Mouse (Mus musculus): ENCODE measurements around the gene Lrrc8c. TPM values are rescaled to one million over a fixed set of nuclear protein-coding genes. Genes with fewer than 3 reads are reported as not detected.

Gene Lrrc8c
- polyA plus RNA-seq, 1 experiment: 14.7 TPM

- no peak overlapping the region for H3K27ac ChIP-seq (ENCODE audit: control insufficient read depth, insufficient read depth, low read depth, low read length)
Observed at GRCm38 (mm10) chr5:105519976-105520300, 750 bp downstream of the Lrrc8c start.

GRCm38 (mm10) chr5:105520442-105520965 is 1.3 kb downstream of the Lrrc8c start:
- H3K27ac ChIP-seq (ENCODE audit: control insufficient read depth, insufficient read depth, low read depth, low read length): 0 out of 2 replicates have a peak overlapping the region, but pooled peaks have one; percentile 11
- peaks cover 6% of the 10 kb centered on the region for H3K4me1 ChIP-seq (ENCODE audit: control insufficient read depth, insufficient read depth, low read length)
- no peak for TF ChIP-seq POLR2A (IDR thresholded peaks at IDR 0.05; ENCODE audit: control insufficient read depth, low read depth, low read length)
- no peak for TF ChIP-seq CTCF (IDR thresholded peaks at IDR 0.05; ENCODE audit: control insufficient read depth, insufficient read depth, insufficient replicate concordance, low read depth, low read length)
- H3K36me3 ChIP-seq (ENCODE audit: control insufficient read depth, insufficient read depth, low read length): no peaks in the 10 kb centered on the region
- H3K4me3 ChIP-seq (ENCODE audit: control insufficient read depth, low read depth, low read length): peak overlapping the region; percentile 74
- H3K27me3 ChIP-seq (ENCODE audit: control insufficient read depth, insufficient read depth, low read length): no peaks in the 10 kb centered on the region; the same call in 1 of the 2 replicates

More at GRCm38 (mm10) chr5:105519976-105520300, 750 bp downstream of the Lrrc8c start:
- Histone ChIP-seq H3K4me1 (ENCODE audit: control insufficient read depth, insufficient read depth, low read length) (peaks cover 6% of the 10 kb centered on the region), H3K27me3 (ENCODE audit: control insufficient read depth, insufficient read depth, low read length) (no peaks in the 10 kb centered on the region; the same call in 1 of the 2 replicates), H3K4me3 (ENCODE audit: control insufficient read depth, low read depth, low read length) (peak overlapping the region; percentile 74), H3K36me3 (ENCODE audit: control insufficient read depth, insufficient read depth, low read length) (no peaks in the 10 kb centered on the region)
- no peak for TF ChIP-seq CTCF (IDR thresholded peaks at IDR 0.05; ENCODE audit: control insufficient read depth, insufficient read depth, insufficient replicate concordance, low read depth, low read length)
- TF ChIP-seq POLR2A (IDR thresholded peaks at IDR 0.05; ENCODE audit: control insufficient read depth, low read depth, low read length): no peak

GRCm38 (mm10) chr5:105523452-105523851 is 4.3 kb downstream of the Lrrc8c start:
- Histone ChIP-seq H3K27me3 (ENCODE audit: control insufficient read depth, insufficient read depth, low read length) (no peaks in the 10 kb centered on the region; the same call in 1 of the 2 replicates), H3K36me3 (ENCODE audit: control insufficient read depth, insufficient read depth, low read length) (no peaks in the 10 kb centered on the region), H3K4me3 (ENCODE audit: control insufficient read depth, low read depth, low read length) (no peak overlapping the region), H3K4me1 (ENCODE audit: control insufficient read depth, insufficient read depth, low read length) (peaks cover 6% of the 10 kb centered on the region), H3K27ac (ENCODE audit: control insufficient read depth, insufficient read depth, low read depth, low read length) (no peak overlapping the region)
- no peak for TF ChIP-seq CTCF (IDR thresholded peaks at IDR 0.05; ENCODE audit: control insufficient read depth, insufficient read depth, insufficient replicate concordance, low read depth, low read length)

- Histone ChIP-seq H3K27me3 (ENCODE audit: control insufficient read depth, insufficient read depth, low read length) (no peaks in the 10 kb centered on the region), H3K27ac (ENCODE audit: control insufficient read depth, insufficient read depth, low read depth, low read length) (no peak overlapping the region), H3K4me1 (ENCODE audit: control insufficient read depth, insufficient read depth, low read length) (peaks cover 1% of the 10 kb centered on the region), H3K36me3 (ENCODE audit: control insufficient read depth, insufficient read depth, low read length) (no peaks in the 10 kb centered on the region), H3K4me3 (ENCODE audit: control insufficient read depth, low read depth, low read length) (no peak overlapping the region)
- TF ChIP-seq CTCF (IDR thresholded peaks at IDR 0.05; ENCODE audit: control insufficient read depth, insufficient read depth, insufficient replicate concordance, low read depth, low read length) (no peak), POLR2A (IDR thresholded peaks at IDR 0.05; ENCODE audit: control insufficient read depth, low read depth, low read length) (no peak)
Observed at GRCm38 (mm10) chr5:105525004-105525403, 5.8 kb downstream of the Lrrc8c start.

GRCm38 (mm10) chr5:105526107-105526645 is 7.0 kb downstream of the Lrrc8c start:
- H3K27me3 ChIP-seq (ENCODE audit: control insufficient read depth, insufficient read depth, low read length): no peaks in the 10 kb centered on the region
- H3K4me3 ChIP-seq (ENCODE audit: control insufficient read depth, low read depth, low read length): no peak overlapping the region
- TF ChIP-seq POLR2A (IDR thresholded peaks at IDR 0.05; ENCODE audit: control insufficient read depth, low read depth, low read length) (no peak), CTCF (IDR thresholded peaks at IDR 0.05; ENCODE audit: control insufficient read depth, insufficient read depth, insufficient replicate concordance, low read depth, low read length) (no peak)
- H3K4me1 ChIP-seq (ENCODE audit: control insufficient read depth, insufficient read depth, low read length): no peaks in the 10 kb centered on the region
- no peaks in the 10 kb centered on the region for H3K36me3 ChIP-seq (ENCODE audit: control insufficient read depth, insufficient read depth, low read length)
- H3K27ac ChIP-seq (ENCODE audit: control insufficient read depth, insufficient read depth, low read depth, low read length): no peak overlapping the region

GRCm38 (mm10) chr5:105526766-105527165 is 7.6 kb downstream of the Lrrc8c start:
- Histone ChIP-seq H3K27me3 (ENCODE audit: control insufficient read depth, insufficient read depth, low read length) (no peaks in the 10 kb centered on the region), H3K27ac (ENCODE audit: control insufficient read depth, insufficient read depth, low read depth, low read length) (no peak overlapping the region), H3K36me3 (ENCODE audit: control insufficient read depth, insufficient read depth, low read length) (no peaks in the 10 kb centered on the region), H3K4me1 (ENCODE audit: control insufficient read depth, insufficient read depth, low read length) (no peaks in the 10 kb centered on the region), H3K4me3 (ENCODE audit: control insufficient read depth, low read depth, low read length) (no peak overlapping the region)
- no peak for TF ChIP-seq CTCF (IDR thresholded peaks at IDR 0.05; ENCODE audit: control insufficient read depth, insufficient read depth, insufficient replicate concordance, low read depth, low read length)
- TF ChIP-seq POLR2A (IDR thresholded peaks at IDR 0.05; ENCODE audit: control insufficient read depth, low read depth, low read length): no peak

GRCm38 (mm10) chr5:105527477-105528331 is 8.5 kb downstream of the Lrrc8c start:
- H3K27me3 ChIP-seq (ENCODE audit: control insufficient read depth, insufficient read depth, low read length): no peaks in the 10 kb centered on the region
- H3K27ac ChIP-seq (ENCODE audit: control insufficient read depth, insufficient read depth, low read depth, low read length): peak overlapping the region; percentile 40; the same call in 1 of the 2 replicates
- TF ChIP-seq CTCF (IDR thresholded peaks at IDR 0.05; ENCODE audit: control insufficient read depth, insufficient read depth, insufficient replicate concordance, low read depth, low read length) (no peak), POLR2A (IDR thresholded peaks at IDR 0.05; ENCODE audit: control insufficient read depth, low read depth, low read length) (no peak)
- no peaks in the 10 kb centered on the region for H3K36me3 ChIP-seq (ENCODE audit: control insufficient read depth, insufficient read depth, low read length)
- H3K4me3 ChIP-seq (ENCODE audit: control insufficient read depth, low read depth, low read length): no peak overlapping the region
- no peaks in the 10 kb centered on the region for H3K4me1 ChIP-seq (ENCODE audit: control insufficient read depth, insufficient read depth, low read length)
